Mouse (Mus musculus) embryonic facial prominence, embryonic 15.5 days (tissue): ENCODE measurements around the gene Ndufaf8. TPM values are rescaled to one million over a fixed set of nuclear protein-coding genes. Genes with fewer than 3 reads are reported as not detected.
A peak's percentile ranks its signal among the peaks of the same experiment; 100 is the strongest.

Experiments
- ATAC-seq: fragments of 200-750 bp; cut with Nextera tagmentation; 2 replicates; pipeline ENCODE4 v1.8.0; 2017; ENCODE audit warnings: low read depth, moderate TSS enrichment; ENCODE audit not compliant: insufficient number of reproducible peaks, low FRiP score, low TSS enrichment
- H3K27ac ChIP-seq: fragments of 300-500 bp; sonication (generic); replicated peaks from 2 replicates; pipeline ENCODE4 v1.5.1; 2015; ENCODE audit warnings: mild to moderate bottlenecking, inconsistent platforms
- H3K27me3 ChIP-seq: fragments of 300-500 bp; sonication (generic); 2 replicates; pipeline ENCODE4 v1.6.1; 2015; ENCODE audit warnings: inconsistent platforms
- H3K36me3 ChIP-seq: fragments of 300-500 bp; sonication (generic); 2 replicates; pipeline ENCODE4 v1.6.1; 2015; ENCODE audit warnings: mild to moderate bottlenecking, inconsistent platforms
- H3K4me1 ChIP-seq: fragments of 300-500 bp; sonication (generic); 2 replicates; pipeline ENCODE4 v1.6.1; 2015; ENCODE audit warnings: inconsistent platforms
- H3K4me2 ChIP-seq: fragments of 300-500 bp; sonication (generic); replicated peaks from 2 replicates; pipeline ENCODE4 v1.6.1; 2015; ENCODE audit warnings: mild to moderate bottlenecking, inconsistent platforms
- H3K4me3 ChIP-seq: fragments of 300-500 bp; sonication (generic); replicated peaks from 2 replicates; pipeline ENCODE4 v1.5.1; 2015; ENCODE audit warnings: mild to moderate bottlenecking, inconsistent platforms
- H3K9ac ChIP-seq: fragments of 300-500 bp; sonication (generic); 2 replicates; pipeline ENCODE4 v1.6.1; 2015; ENCODE audit warnings: inconsistent platforms
- H3K9me3 ChIP-seq: fragments of 300-500 bp; sonication (generic); replicated peaks from 2 replicates; pipeline ENCODE4 v1.6.1; 2016; ENCODE audit warnings: inconsistent platforms
- WGBS: fragments of 180-500 bp; shearing (Covaris S2); methylation state at CpG from one replicate; pipeline ENCODE4 v1.1.7; 2015; 5-methylcytosine and 5-hydroxymethylcytosine counted together
- microRNA-seq: library from miRNA; unstranded; fragments of <30 nt; microRNA quantifications from one replicate; pipeline ENCODE4, GENCODE M21; 2016; ENCODE audit warnings: borderline number of aligned reads
- polyA plus RNA-seq: library from polyadenylated mRNA; unstranded; fragments of >200 nt; fragmentation: Nextera tagmentation; extraction: Ambion mirVana; gene quantifications from 2 replicates; pipeline ENCODE4 v1.2.1, GENCODE M21; 2015

Gene Ndufaf8
- polyA plus RNA-seq, 1 experiment from 2014 or later: 80.6 TPM

DNA sequence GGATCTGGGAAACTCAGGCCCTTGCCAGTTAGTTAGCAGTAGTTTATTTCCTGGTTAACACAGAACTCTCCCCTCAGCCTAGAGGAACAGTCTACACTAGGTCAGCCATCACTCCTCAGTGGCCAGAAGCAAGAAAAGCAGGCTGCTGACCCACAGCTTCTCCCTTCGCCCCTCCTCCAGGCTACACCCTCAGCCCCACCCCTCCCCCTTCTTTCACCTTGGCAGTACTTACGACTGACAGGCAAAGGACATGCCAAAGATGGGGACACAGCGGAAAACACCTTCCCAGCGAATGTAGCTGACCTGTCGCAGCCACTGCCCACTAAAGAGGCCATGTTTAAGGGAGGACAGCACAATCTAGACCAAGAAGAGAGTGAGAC, 38.9 kb downstream of the Ndufaf8 start:
- peaks cover 40% of the 10 kb centered on the region for H3K36me3 ChIP-seq
- H3K4me2 ChIP-seq: no peak overlapping the region
- no peak overlapping the region for H3K27ac ChIP-seq
- ATAC-seq: no peak
- WGBS: 60% methylated on average over 5 of the region's 5 CpGs
- no peaks in the 10 kb centered on the region for H3K27me3 ChIP-seq
- H3K9ac ChIP-seq: no peak overlapping the region
- no peaks in the 10 kb centered on the region for H3K9me3 ChIP-seq
- no peak overlapping the region for H3K4me3 ChIP-seq
- no peaks in the 10 kb centered on the region for H3K4me1 ChIP-seq

DNA sequence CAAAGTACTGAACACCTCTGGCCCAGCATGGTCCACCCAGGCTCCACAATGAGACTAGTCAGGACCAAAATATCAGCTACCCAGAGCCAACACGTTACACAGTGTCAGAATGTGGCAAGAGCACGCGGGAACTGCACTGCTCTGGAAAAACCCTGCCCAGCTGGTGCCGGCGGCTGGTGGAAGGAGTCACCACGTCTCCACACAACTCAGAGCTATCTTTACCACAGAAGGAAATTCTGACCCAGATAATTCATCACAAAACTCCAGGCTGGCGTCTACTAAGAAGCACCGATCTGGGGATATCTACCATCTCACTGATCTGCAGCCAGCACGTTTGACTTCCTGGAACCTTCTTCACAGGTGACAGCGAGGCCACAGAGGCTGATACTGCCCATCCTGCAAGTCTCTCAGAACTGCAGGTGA, 40.6 kb downstream of the Ndufaf8 start:
- Histone ChIP-seq H3K27me3 (no peaks in the 10 kb centered on the region), H3K4me3 (no peak overlapping the region), H3K9me3 (no peaks in the 10 kb centered on the region), H3K9ac (no peak overlapping the region), H3K36me3 (peaks cover 36% of the 10 kb centered on the region), H3K4me1 (0 out of 2 replicates have a peak, but pooled peaks cover 3% of the 10 kb centered on the region), H3K4me2 (no peak overlapping the region), H3K27ac (no peak overlapping the region)
- no peak for ATAC-seq
- 75% methylated on average over 10 of the region's 10 CpGs for WGBS

DNA sequence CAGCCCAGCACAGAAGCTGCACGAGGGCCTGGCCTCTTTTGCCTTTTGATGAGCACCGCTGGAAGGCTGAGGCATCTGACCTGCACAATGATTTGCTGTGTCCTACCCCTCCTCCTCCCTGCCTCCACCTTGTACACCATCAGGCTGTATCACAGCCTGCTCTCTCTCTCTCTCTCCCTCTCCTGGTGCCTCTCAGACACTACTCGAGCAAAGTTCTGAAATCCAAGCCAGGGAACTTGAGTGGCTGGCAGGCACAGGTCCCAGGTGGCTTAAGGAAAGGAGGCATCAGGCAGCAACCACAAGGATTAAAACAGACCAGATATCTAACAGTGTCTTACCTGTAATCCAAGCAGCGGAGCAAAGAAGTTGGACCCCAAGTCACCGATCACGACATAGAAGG, 41.5 kb downstream of the Ndufaf8 start:
- H3K4me3 ChIP-seq: no peak overlapping the region
- 66% methylated on average over 6 of the region's 6 CpGs for WGBS
- H3K9ac ChIP-seq: no peak overlapping the region
- no peak for ATAC-seq
- H3K36me3 ChIP-seq: peaks cover 28% of the 10 kb centered on the region
- no peak overlapping the region for H3K27ac ChIP-seq
- H3K27me3 ChIP-seq: no peaks in the 10 kb centered on the region
- H3K4me2 ChIP-seq: no peak overlapping the region
- peaks cover 11% of the 10 kb centered on the region; the same call in 1 of the 2 replicates for H3K4me1 ChIP-seq
- H3K9me3 ChIP-seq: no peaks in the 10 kb centered on the region

GRCm38 (mm10) chr11:120142601-120143051, 43.9 kb downstream of the Ndufaf8 start:
- no peak overlapping the region for H3K9ac ChIP-seq
- peak overlapping the region; percentile 67 for H3K27ac ChIP-seq
- H3K4me1 ChIP-seq: peaks cover 11% of the 10 kb centered on the region; the same call in 1 of the 2 replicates
- no peak overlapping the region for H3K4me2 ChIP-seq
- no peak overlapping the region for H3K4me3 ChIP-seq
- peaks cover 24% of the 10 kb centered on the region for H3K36me3 ChIP-seq
- ATAC-seq: peak; percentile 59; the same call in 1 of the 2 replicates
- H3K9me3 ChIP-seq: no peaks in the 10 kb centered on the region
- 74% methylated on average over 3 of the region's 3 CpGs for WGBS
- no peaks in the 10 kb centered on the region for H3K27me3 ChIP-seq

GRCm38 (mm10) chr11:120143708-120144497, 45.2 kb downstream of the Ndufaf8 start:
- H3K4me1 ChIP-seq: peaks cover 12% of the 10 kb centered on the region
- H3K27me3 ChIP-seq: no peaks in the 10 kb centered on the region
- ATAC-seq: no peak
- H3K9me3 ChIP-seq: no peaks in the 10 kb centered on the region
- peaks cover 19% of the 10 kb centered on the region for H3K36me3 ChIP-seq
- 0 out of 2 replicates have a peak overlapping the region, but pooled peaks have one; percentile 28 for H3K27ac ChIP-seq
- WGBS: 68% methylated on average over 13 of the region's 13 CpGs
- no peak overlapping the region for H3K4me3 ChIP-seq
- H3K4me2 ChIP-seq: no peak overlapping the region
- no peak overlapping the region for H3K9ac ChIP-seq

DNA sequence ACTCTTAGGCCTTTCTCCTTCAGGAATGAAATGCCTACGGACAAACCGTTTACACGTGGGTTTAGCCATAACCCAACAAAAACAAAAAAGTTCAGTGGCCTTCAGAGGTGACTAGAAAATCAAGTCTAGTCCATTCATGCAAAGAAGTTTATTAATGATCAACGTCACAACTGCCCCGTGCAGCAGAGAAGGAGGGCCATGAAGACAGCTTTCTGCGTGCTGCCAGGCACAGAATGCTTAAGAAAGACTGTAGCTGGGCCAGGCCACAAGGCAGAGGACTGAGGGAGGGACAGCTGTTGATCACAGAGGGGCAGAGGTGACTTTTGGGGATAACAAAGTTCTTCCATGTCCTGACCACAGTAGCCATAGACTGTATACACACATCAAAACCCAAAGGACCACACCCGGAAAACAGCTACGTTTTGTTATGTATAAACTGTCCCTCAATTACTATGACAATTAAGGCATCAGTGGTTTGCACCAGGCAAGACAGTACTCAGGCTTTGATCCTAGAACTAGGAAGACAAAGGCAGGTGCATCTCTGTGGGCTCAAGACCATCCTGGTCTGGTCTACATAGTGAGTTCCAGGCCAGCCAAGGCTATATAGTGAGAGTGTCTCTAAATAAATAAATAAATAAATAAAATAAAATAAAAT, 49.6 kb downstream of the Ndufaf8 start:
- Histone ChIP-seq H3K4me3 (no peak overlapping the region), H3K4me1 (peaks cover 30% of the 10 kb centered on the region), H3K27ac (no peak overlapping the region), H3K27me3 (no peaks in the 10 kb centered on the region), H3K9me3 (no peaks in the 10 kb centered on the region), H3K9ac (no peak overlapping the region), H3K36me3 (peaks cover 15% of the 10 kb centered on the region), H3K4me2 (no peak overlapping the region)
- no peak for ATAC-seq
- 83% methylated on average over 8 of the region's 8 CpGs for WGBS

- H3K27me3 ChIP-seq: no peaks in the 10 kb centered on the region
- ATAC-seq: no peak
- H3K9ac ChIP-seq: peak overlapping the region; percentile 73; the same call in 1 of the 2 replicates
- no peak overlapping the region for H3K27ac ChIP-seq
- 32% methylated on average over 6 of the region's 6 CpGs for WGBS
- peak overlapping the region; percentile 92 for H3K4me3 ChIP-seq
- peaks cover 27% of the 10 kb centered on the region for H3K4me1 ChIP-seq
- no peaks in the 10 kb centered on the region for H3K9me3 ChIP-seq
- H3K4me2 ChIP-seq: peak overlapping the region; percentile 84
- H3K36me3 ChIP-seq: 0 out of 2 replicates have a peak, but pooled peaks cover 10% of the 10 kb centered on the region
Measured at GRCm38 (mm10) chr11:120149510-120150200, 50.9 kb downstream of the Ndufaf8 start.

Small RNA genes lying within 50 kb of the gene (microRNA-seq; reads per million reads assigned to microRNA genes)
- gene Gm25948: not detected

Other genes with a start within 250 kb of the Ndufaf8 start
- gene Chmp6, start 185.5 kb upstream of the Ndufaf8 start, polyA plus RNA-seq: 93.8 and 95.1 TPM in 2 replicates
- 36.8 and 42.0 TPM in 2 replicates for gene Baiap2, start 156.2 kb upstream of the Ndufaf8 start, polyA plus RNA-seq
- gene Aatk, start 51.8 kb upstream of the Ndufaf8 start, polyA plus RNA-seq: 7.5 and 7.8 TPM in 2 replicates
- 27.7 and 30.7 TPM in 2 replicates for gene Cep131, start 12.1 kb upstream of the Ndufaf8 start, polyA plus RNA-seq
- 16.5 and 20.8 TPM in 2 replicates for gene Tepsin, start 197 bp upstream of the Ndufaf8 start, polyA plus RNA-seq
- 90.2 and 94.5 TPM in 2 replicates for gene Slc38a10, start 52.4 kb downstream of the Ndufaf8 start, polyA plus RNA-seq
- gene Bahcc1, start 134.0 kb downstream of the Ndufaf8 start, polyA plus RNA-seq: 7.9 and 9.3 TPM in 2 replicates
- gene Actg1, start 249.6 kb downstream of the Ndufaf8 start, polyA plus RNA-seq: 2,143 and 2,279 TPM in 2 replicates